Mouse (Mus musculus): ENCODE measurements around the gene Fam168b.

Gene Fam168b

DNA sequence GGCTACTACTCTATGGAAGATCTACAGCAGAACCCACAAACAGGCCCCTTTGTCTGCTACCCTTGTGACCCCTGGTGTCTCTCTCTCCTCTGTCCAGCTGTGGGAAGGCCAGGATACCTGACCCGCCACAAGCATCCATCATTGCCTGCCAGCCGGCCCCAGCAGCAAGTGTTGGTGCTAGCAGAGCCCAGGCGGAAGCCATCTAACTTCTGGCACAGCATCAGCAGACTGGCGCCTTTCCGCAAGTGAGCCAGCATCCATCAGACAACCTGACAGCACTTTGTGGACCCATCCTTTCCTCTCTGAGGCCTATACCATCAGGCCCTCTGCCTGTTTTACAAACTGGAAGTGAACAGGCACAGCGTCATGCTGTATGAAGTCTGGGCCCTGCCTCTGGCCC is 31.3 kb downstream of the Fam168b start:
- DNase-seq, result no peak

- DNase-seq, result no peak
Measured at GRCm38 (mm10) chr1:34811035-34811434, 31.8 kb downstream of the Fam168b start.

DNA sequence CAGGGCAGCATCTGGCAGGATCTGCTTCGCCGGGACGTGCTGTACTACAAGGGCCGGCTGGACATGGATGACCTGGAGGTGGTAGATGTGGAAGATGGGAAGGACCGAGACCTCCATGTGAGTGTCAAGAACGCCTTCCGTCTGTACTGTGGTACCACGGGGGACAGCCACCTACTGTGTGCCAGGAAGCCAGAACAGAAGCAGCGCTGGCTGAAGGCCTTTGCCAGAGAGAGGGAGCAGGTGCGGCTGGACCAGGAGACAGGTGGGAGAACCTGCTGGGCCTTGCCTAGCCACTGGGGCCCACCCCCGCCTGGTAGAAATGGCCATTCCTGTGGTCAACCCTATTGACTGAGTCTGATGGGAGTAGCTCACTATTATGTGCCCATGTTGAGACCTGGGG is 32.6 kb downstream of the Fam168b start:
- DNase-seq, result no peak

DNA sequence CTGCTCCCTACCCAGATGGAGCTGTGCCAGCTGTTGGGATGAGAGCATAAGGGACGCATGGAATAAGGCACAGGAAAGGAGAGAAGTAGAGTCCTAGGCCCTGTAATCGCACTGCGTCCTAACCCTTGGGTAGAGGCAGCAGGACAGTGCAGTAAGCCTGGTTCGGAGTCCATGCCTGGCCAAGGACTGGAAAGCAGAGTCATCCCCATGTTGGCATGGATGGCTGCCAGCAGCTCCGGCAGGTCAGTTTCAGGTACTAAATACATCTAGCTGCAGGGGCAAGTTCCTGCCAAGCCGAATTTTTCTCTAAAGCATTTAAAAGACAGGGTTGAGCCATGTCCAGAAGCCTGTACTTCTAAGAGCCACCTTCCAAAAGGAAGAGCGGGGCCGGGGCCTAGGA is 34.4 kb downstream of the Fam168b start:
- DNase-seq, result peak; percentile 37

DNA sequence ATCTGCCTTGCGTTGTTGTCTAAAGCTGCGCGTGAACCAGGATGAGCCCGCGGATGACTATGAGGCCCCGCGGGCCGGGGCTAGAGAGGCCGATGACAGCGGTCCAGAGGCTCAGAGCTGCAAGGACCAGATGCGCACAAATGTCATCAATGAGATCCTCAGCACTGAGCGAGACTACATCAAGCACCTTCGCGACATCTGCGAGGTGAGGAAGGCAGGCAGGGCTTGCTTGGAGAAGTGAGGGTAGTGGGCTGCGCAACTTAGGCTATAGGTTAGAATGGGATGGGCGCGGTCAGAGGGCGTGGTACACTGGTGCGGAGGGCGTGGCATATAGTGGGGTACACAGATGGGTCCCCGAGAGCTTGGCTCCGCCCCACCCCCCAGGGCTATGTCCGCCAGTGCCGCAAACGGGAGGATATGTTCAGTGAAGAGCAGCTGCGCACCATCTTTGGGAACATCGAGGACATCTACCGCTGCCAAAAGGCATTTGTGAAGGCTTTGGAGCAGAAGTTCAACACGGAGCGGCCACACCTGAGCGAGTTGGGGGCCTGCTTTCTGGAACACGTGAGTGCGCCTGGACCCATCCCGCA is 36.8 kb downstream of the Fam168b start:
- DNase-seq, result no peak

DNA sequence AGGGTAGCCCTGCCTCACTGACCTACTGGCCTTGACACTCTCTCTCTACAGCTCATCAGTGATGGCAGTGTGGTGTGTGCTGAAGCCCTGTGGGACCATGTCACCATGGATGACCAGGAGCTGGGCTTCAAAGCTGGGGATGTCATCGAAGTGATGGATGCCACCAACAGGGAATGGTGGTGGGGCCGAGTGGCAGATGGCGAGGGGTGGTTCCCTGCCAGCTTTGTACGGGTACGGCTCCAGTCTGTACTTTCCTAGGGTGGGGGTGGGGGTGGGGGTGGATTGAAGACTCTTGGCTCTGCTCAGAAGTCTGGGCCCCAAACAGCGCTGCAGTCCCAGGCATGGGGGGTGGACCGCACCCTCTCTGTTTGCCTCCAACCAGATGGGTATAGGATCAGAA is 38.0 kb downstream of the Fam168b start:
- DNase-seq, result no peak

DNA sequence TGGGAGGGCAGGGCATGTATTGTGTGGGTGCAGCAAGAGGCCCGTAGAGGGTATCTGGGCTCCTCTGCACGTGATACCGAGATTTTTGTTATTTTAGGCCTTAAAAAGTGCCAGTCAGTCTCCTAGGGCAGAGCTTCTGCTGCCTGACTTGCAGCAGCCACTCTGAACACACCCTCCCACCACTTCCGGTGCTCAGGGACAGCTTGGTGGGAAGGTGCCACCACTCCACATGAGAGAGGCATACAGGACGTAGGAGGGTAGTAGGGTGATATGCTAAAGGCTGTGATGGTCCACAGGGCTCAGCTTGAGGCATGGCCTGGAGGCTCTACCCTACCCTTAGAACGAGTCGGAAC is 40.6 kb downstream of the Fam168b start:
- no peak for DNase-seq

GRCm38 (mm10) chr1:34801616-34802289 is 41.1 kb downstream of the Fam168b start:
- peak; percentile 46 for DNase-seq

GRCm38 (mm10) chr1:34799140-34799539 is 43.7 kb downstream of the Fam168b start:
- no peak for DNase-seq

- DNase-seq, result no peak
Measured at GRCm38 (mm10) chr1:34793304-34794300, 49.3 kb downstream of the Fam168b start.

DNA sequence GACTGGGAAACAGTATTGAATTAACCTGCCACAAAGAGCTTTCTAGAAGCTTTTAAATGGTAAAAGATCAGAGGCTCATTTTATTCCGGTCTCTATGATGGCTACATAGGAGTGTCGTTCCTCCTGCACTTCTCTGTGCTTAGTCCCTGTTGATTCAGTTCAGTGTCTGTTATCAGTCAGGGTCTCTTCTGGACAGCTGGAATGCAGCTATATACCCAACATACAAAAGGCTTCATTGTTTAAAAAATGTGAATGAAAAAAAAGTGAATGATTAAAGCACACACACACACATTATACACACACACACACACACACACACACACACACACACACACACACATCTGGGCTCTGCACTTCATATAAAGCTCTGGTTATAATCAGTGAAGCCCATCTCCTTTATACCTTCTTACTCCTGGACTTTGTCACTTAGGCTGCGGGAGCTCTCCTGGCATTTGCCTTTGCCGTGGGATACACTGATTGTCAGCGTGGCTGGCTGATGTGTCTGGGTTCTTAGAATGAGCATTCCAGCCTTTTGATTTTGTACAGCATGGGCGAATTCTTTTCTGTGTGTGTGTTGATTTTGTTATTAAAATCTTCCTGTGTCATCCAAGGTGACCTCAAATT is 59.2 kb downstream of the Fam168b start:
- no peak for DNase-seq

DNA sequence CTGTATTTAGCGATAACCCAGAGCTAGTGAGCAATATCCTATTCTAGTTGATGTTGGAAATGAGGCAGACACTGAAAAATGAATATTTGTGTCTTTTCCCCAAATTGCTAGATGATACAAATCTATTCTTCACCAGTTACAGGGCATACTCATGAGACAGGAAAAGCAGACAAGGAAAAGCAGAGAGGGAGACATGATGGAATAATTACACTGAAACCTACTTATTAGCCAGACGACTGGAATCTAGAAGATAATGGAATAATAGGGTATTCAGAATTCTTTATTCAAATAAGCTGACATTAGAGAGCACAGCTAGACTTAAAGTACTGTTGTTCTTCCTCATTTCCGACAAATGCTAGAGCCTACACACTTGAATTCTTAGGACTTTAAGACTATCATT is 67.0 kb downstream of the Fam168b start:
- DNase-seq, result no peak

DNA sequence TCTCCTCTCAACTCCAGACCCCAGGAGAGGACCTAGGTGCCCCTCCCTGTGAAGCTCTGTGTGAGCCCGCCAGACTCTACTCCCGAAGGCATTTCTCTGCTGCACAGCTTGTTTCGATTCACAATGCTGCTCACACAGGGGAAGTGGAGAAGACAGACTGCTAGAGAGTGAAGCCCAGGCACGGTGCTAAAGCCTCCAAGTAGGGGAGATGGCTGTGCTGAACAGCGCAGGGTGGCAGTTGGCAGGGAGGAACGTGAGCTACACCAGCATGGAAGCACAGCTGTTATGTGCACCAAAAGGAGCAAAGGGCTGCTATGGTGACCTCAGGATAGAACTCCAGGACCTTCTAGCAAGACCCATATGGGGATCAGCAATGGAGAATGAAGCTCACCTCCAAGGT is 74.0 kb downstream of the Fam168b start:
- DNase-seq, result no peak

DNA sequence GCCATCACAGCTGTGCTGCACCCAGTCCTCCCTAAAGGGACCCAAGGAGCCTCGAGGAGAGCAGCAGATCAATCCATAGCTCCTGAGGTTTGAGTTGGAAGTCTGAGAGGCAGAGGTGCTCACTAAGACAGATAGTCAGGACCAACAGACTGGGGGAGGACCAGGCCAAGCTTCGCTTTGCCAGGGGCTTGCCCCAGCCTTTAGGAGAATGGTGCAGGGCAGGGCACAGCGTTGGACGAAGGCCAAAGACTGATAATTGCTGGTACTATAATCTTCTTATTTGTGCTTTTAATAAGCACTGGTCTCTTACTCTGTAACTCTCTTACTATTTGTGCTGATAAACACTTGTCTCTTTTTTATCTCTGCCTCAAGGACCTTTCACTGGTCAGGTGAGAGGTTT is 75.0 kb downstream of the Fam168b start:
- no peak for DNase-seq

GRCm38 (mm10) chr1:34766899-34767298 is 76.0 kb downstream of the Fam168b start:
- no peak for DNase-seq
